Mouse (Mus musculus) forebrain, embryonic 10.5 days (tissue): ENCODE results near the gene Phox2b. TPM values are rescaled to one million over a fixed set of nuclear protein-coding genes. Genes with fewer than 3 reads are reported as not detected.

Source experiments
- DNase-seq: peaks from one replicate; pipeline ENCODE4 v3.0.0-alpha.2; 2017; ENCODE audit warnings: low spot score; ENCODE audit errors: extremely low spot score
- H3K27ac ChIP-seq: fragments of 300-500 bp; sonication (generic); 2 replicates; pipeline ENCODE4 v1.5.1; 2016; ENCODE audit warnings: mild to moderate bottlenecking
- H3K27me3 ChIP-seq: fragments of 300-500 bp; sonication (generic); 2 replicates; pipeline ENCODE4 v1.6.1; 2016; ENCODE audit warnings: mild to moderate bottlenecking; ENCODE audit not compliant: poor library complexity, severe bottlenecking
- H3K36me3 ChIP-seq: fragments of 300-500 bp; sonication (generic); replicated peaks from 2 replicates; pipeline ENCODE4 v1.6.1; 2016; ENCODE audit warnings: mild to moderate bottlenecking, moderate library complexity
- H3K4me1 ChIP-seq: fragments of 300-500 bp; sonication (generic); 2 replicates; pipeline ENCODE4 v1.6.1; 2016
- H3K4me3 ChIP-seq: fragments of 300-500 bp; sonication (generic); 2 replicates; pipeline ENCODE4 v1.5.1; 2016; ENCODE audit warnings: mild to moderate bottlenecking, moderate library complexity
- H3K9me3 ChIP-seq: fragments of 300-500 bp; sonication (generic); 2 replicates; pipeline ENCODE4 v1.6.1; 2016; ENCODE audit warnings: mild to moderate bottlenecking, moderate library complexity
- WGBS: fragments of 180-500 bp; shearing (Covaris S2); methylation state at CpG from one replicate; pipeline ENCODE4 v1.1.7; 2016; 5-methylcytosine and 5-hydroxymethylcytosine counted together
- polyA plus RNA-seq: library from polyadenylated mRNA; unstranded; fragments of >200 nt; fragmentation: Nextera tagmentation; extraction: Ambion mirVana; gene quantifications from 2 replicates; pipeline ENCODE4 v1.2.1, GENCODE M21; 2016

Phox2b gene
- 0.05 TPM in 1 of 2 replicates, not detected in the other for polyA plus RNA-seq

GRCm38 (mm10) chr5:67098733-67099323, at the start of gene Phox2b:
Gene Phox2b (minus strand): TSS chr5:67099301.
- H3K27me3 ChIP-seq = peaks cover 100% of the 10 kb centered on the region
- under 1% methylated on average over 16 of the region's 16 CpGs for WGBS
- no peak within 1 kb of the TSS for H3K27ac ChIP-seq
- peaks cover 68% of the 10 kb centered on the region for H3K4me1 ChIP-seq
- no peaks in the 10 kb centered on the region for H3K9me3 ChIP-seq
- no peaks in the 10 kb centered on the region for H3K36me3 ChIP-seq
- DNase-seq = peak; percentile 46
- H3K4me3 ChIP-seq = no peak within 1 kb of the TSS

GRCm38 (mm10) chr5:67142622-67143021, 43.5 kb upstream of the Phox2b start:
- no peak overlapping the region for H3K27ac ChIP-seq
- peaks cover 33% of the 10 kb centered on the region for H3K4me1 ChIP-seq
- 0 out of 2 replicates have a peak, but pooled peaks cover 4% of the 10 kb centered on the region for H3K9me3 ChIP-seq
- no peak for DNase-seq
- no peaks in the 10 kb centered on the region for H3K36me3 ChIP-seq
- H3K27me3 ChIP-seq = peaks cover 53% of the 10 kb centered on the region
- 73% methylated on average over 4 of the region's 4 CpGs for WGBS
- H3K4me3 ChIP-seq = no peak overlapping the region

DNA sequence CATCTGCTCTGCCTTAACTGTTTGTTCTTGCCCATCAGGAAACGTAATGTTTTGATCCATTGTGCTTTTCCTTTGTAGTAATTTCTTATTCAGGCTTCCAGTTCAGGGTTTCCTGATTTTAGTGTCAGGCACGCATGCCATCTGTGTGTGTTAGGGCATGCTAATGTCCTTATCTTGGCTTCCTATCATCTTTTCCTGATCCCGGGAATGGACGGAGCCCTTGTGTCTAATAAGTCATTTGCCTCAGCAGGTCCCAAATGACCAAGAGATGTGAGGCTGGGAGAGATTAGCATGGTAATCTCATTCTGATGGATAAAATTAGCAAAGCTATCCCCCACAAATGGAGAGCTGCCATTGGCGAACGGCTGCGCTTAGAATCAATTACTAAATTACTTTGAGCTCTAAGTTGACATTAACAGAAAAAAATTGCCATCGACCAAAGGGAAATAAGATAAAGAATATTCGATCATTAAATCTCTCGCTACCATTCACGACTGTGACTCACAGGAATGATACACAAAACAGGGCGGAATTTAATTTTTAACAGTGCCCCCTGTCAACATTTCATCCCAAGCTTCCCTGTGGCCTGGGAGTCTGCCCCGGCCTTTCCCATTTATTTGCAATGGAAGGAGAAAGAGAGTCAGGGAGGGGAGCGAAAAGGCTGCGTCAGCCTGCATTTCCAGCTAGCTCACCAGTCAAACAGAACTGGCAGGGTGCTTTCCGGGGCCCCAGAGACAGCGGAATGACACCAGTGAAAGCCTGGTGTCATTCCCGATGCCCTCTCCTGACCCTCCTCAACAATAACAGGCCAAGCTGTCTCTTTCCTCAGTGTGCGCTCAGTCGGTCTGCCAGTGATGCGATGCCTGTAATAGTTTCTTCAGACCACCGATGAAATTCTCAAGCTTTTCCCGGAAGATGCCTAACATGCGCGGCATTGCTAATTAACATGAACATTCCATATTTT, 40.2 kb upstream of the Phox2b start:
- peak; percentile 26 for DNase-seq
- H3K4me1 ChIP-seq = peaks cover 32% of the 10 kb centered on the region
- H3K27ac ChIP-seq = no peak overlapping the region

DNA sequence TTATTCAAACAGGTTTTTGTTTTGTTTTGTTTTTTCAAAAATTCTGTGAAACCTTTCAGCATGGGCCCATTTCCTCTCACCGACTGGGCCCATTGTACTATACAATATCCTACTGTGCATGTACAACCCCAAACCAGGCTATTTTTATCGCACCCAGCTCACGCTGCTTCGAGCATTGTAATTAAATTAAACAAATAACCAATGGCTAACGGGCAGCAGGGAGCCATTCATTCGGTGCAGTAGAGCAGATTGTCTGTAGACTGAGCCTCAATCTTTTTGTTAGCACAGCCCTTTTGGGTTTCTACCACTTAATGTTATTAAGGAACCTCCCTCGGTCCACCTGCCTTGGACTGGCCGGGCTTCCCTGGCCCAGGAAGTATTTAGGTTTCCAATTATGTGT, 39.5 kb upstream of the Phox2b start:
- WGBS = 8% methylated on average over 8 of the region's 8 CpGs
- Histone ChIP-seq H3K9me3 (no peaks in the 10 kb centered on the region), H3K36me3 (no peaks in the 10 kb centered on the region), H3K27me3 (peaks cover 72% of the 10 kb centered on the region), H3K4me1 (peaks cover 32% of the 10 kb centered on the region), H3K4me3 (peak overlapping the region; percentile 11; the same call in 1 of the 2 replicates), H3K27ac (no peak overlapping the region)
- no peak for DNase-seq

More for the DNA sequence above, 40.2 kb upstream of the Phox2b start:
- Histone ChIP-seq H3K4me3 (peak overlapping the region; percentile 11; the same call in 1 of the 2 replicates), H3K9me3 (no peaks in the 10 kb centered on the region), H3K27me3 (peaks cover 72% of the 10 kb centered on the region), H3K36me3 (no peaks in the 10 kb centered on the region)
- WGBS = 34% methylated on average over 25 of the region's 25 CpGs

GRCm38 (mm10) chr5:67134698-67135097, 35.6 kb upstream of the Phox2b start:
- WGBS = 84% methylated on average over 6 of the region's 6 CpGs
- Histone ChIP-seq H3K27me3 (peaks cover 35% of the 10 kb centered on the region), H3K36me3 (no peaks in the 10 kb centered on the region), H3K4me3 (no peak overlapping the region), H3K9me3 (no peaks in the 10 kb centered on the region), H3K4me1 (peaks cover 30% of the 10 kb centered on the region), H3K27ac (no peak overlapping the region)
- DNase-seq = no peak

DNA sequence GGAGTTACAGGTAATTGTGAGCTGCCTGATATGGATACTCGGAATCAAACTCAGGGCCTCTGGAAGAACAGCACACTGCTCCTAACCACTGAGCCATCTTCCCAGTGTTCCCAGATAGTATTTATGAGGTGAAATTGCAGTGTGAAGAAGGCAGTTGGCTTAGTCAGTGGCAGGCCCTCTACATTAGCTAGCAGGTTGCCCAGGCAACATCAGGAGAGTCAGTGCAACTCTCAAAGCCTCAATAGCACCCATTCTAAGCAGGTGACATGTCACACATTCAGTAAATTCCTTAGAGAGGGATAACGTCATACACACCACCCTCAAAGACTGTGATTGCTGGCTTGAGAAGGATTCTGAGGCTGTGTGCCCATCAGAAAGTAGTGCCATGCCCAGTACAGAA, 32.6 kb upstream of the Phox2b start:
- H3K36me3 ChIP-seq = no peaks in the 10 kb centered on the region
- H3K4me1 ChIP-seq = peaks cover 13% of the 10 kb centered on the region
- H3K9me3 ChIP-seq = no peaks in the 10 kb centered on the region
- DNase-seq = no peak
- H3K27ac ChIP-seq = no peak overlapping the region
- H3K27me3 ChIP-seq = peaks cover 10% of the 10 kb centered on the region
- H3K4me3 ChIP-seq = no peak overlapping the region
- 79% methylated on average over 2 of the region's 2 CpGs for WGBS

GRCm38 (mm10) chr5:67106261-67106660, 7.2 kb upstream of the Phox2b start:
- no peaks in the 10 kb centered on the region for H3K9me3 ChIP-seq
- no peaks in the 10 kb centered on the region for H3K36me3 ChIP-seq
- peaks cover 18% of the 10 kb centered on the region for H3K4me1 ChIP-seq
- peaks cover 77% of the 10 kb centered on the region for H3K27me3 ChIP-seq
- no peak overlapping the region for H3K4me3 ChIP-seq
- no peak for DNase-seq
- H3K27ac ChIP-seq = no peak overlapping the region
- WGBS = 88% methylated on average over 2 of the region's 2 CpGs

DNA sequence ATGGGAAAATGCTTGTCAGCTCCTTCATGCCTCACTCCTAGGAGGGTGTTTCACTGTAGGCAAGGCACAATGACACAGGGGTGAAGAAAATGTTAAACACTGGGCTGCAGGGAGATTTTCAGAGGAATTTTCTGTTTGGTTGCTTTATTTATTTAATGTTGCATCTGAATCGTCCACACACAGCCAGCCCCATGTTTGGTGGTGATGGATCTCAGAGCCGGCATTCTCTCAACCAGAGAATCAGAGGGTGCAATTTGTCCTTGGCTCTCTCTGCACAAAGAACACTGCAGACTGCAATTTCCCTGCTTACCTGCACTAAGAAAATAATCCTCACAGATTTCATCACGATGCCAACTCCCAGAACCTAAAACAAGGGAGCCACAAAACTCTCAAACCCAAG, 3.9 kb upstream of the Phox2b start:
- Histone ChIP-seq H3K9me3 (no peaks in the 10 kb centered on the region), H3K27ac (no peak overlapping the region), H3K36me3 (no peaks in the 10 kb centered on the region), H3K4me1 (peaks cover 43% of the 10 kb centered on the region), H3K27me3 (peaks cover 95% of the 10 kb centered on the region), H3K4me3 (peak overlapping the region; percentile 2; the same call in 1 of the 2 replicates)
- 3% methylated on average over 3 of the region's 3 CpGs for WGBS
- no peak for DNase-seq

GRCm38 (mm10) chr5:67101793-67102600, 2.9 kb upstream of the Phox2b start:
- 1% methylated on average over 28 of the region's 28 CpGs for WGBS
- peak; percentile 69 for DNase-seq
- H3K27me3 ChIP-seq = peaks cover 99% of the 10 kb centered on the region
- no peaks in the 10 kb centered on the region for H3K9me3 ChIP-seq
- peaks cover 50% of the 10 kb centered on the region for H3K4me1 ChIP-seq
- H3K27ac ChIP-seq = no peak overlapping the region
- H3K4me3 ChIP-seq = peak overlapping the region; percentile 30
- H3K36me3 ChIP-seq = no peaks in the 10 kb centered on the region

DNA sequence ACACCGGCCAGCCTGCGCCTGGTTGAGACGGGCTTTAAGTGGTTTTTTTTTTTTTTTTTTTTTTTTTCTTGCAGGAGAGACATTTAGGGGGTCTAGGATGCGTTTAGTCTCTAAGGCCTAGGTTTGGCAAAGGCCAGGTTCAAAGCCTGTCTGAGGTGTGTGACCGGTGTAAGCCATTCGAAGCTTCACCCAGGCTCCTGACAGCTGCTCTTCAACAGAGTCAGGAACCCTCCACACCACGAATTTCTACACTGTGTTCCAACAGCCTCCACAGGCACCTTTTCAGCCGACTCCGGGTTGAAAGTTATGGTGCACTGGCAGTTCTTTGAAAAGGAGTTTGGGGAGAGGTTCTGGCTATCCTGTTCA, 2.3 kb upstream of the Phox2b start:
- Histone ChIP-seq H3K36me3 (no peaks in the 10 kb centered on the region), H3K27me3 (peaks cover 100% of the 10 kb centered on the region), H3K4me3 (peak overlapping the region; percentile 30), H3K9me3 (no peaks in the 10 kb centered on the region), H3K27ac (no peak overlapping the region), H3K4me1 (peaks cover 53% of the 10 kb centered on the region)
- no peak for DNase-seq
- WGBS = 1% methylated on average over 9 of the region's 9 CpGs

GRCm38 (mm10) chr5:67100564-67101394, 1.7 kb upstream of the Phox2b start:
- Histone ChIP-seq H3K4me3 (no peak overlapping the region), H3K4me1 (peaks cover 59% of the 10 kb centered on the region), H3K36me3 (no peaks in the 10 kb centered on the region), H3K27ac (no peak overlapping the region), H3K27me3 (peaks cover 100% of the 10 kb centered on the region), H3K9me3 (no peaks in the 10 kb centered on the region)
- under 1% methylated on average over 34 of the region's 34 CpGs for WGBS
- DNase-seq = peak; percentile 49
